Mouse (Mus musculus) liver, embryonic 14.5 days (tissue): ENCODE data around the gene Evl. TPM values are rescaled to one million over a fixed set of nuclear protein-coding genes. Genes with fewer than 3 reads are reported as not detected.
A peak's percentile ranks its signal among the peaks of the same experiment; 100 is the strongest.

Experiments used
- ATAC-seq: fragments of 200-750 bp; cut with Nextera tagmentation; 2 replicates; pipeline ENCODE4 v1.8.0; 2017; ENCODE audit warnings: moderate number of reproducible peaks, mild to moderate bottlenecking, moderate library complexity; ENCODE audit not compliant: insufficient read depth
- DNase-seq, 3 experiments: peaks; one replicate each; pipeline ENCODE4 v3.0.0-alpha.2; 2012 to 2013; ENCODE audit warnings: low read depth in 3 of 3, low spot score in 3 of 3
- H3K27ac ChIP-seq: fragments of 300-500 bp; sonication (generic); 2 replicates; pipeline ENCODE4 v1.5.1; 2014; ENCODE audit warnings: moderate library complexity, mild to moderate bottlenecking, control low read depth, inconsistent platforms
- H3K27me3 ChIP-seq: fragments of 300-500 bp; sonication (generic); 2 replicates; pipeline ENCODE4 v1.6.1; 2014; ENCODE audit warnings: mild to moderate bottlenecking, low read length, moderate library complexity; ENCODE audit not compliant: control insufficient read depth, insufficient read depth
- H3K36me3 ChIP-seq: fragments of 300-500 bp; sonication (generic); replicated peaks from 2 replicates; pipeline ENCODE4 v1.6.1; 2014; ENCODE audit warnings: low read depth; ENCODE audit not compliant: control insufficient read depth, insufficient read depth
- H3K4me1 ChIP-seq, 2 experiments: fragments of 200-500 bp in 1 of 2; fragments of 300-500 bp in 1 of 2; sonication (generic) in 1 of 2; replicated peaks; 2 replicates each; pipeline ENCODE4 v1.6.1; 2012 to 2014; ENCODE audit warnings: antibody characterized with exemption in 1 of 2, inconsistent platforms in 1 of 2, low read length in 1 of 2; ENCODE audit not compliant: control insufficient read depth in 2 of 2, insufficient read depth in 2 of 2
- H3K4me2 ChIP-seq: fragments of 300-500 bp; sonication (generic); 2 replicates; pipeline ENCODE4 v1.6.1; 2014; ENCODE audit warnings: low read depth, mild to moderate bottlenecking, control low read depth, moderate library complexity
- H3K4me3 ChIP-seq, 2 experiments: fragments of 200-500 bp in 1 of 2; fragments of 300-500 bp in 1 of 2; sonication (generic) in 1 of 2; 2 replicates each; pipeline ENCODE4 v1.5.1; 2012 to 2014; ENCODE audit warnings: low read depth in 2 of 2, low read length in 2 of 2, mild to moderate bottlenecking in 2 of 2, control low read depth in 1 of 2, inconsistent platforms in 1 of 2, moderate library complexity in 1 of 2; ENCODE audit not compliant: insufficient read depth in 1 of 2
- H3K9ac ChIP-seq: fragments of 300-500 bp; sonication (generic); replicated peaks from 2 replicates; pipeline ENCODE4 v1.6.1; 2014; ENCODE audit warnings: mild to moderate bottlenecking, control low read depth, moderate library complexity
- H3K9me3 ChIP-seq: fragments of 300-500 bp; sonication (generic); 2 replicates; pipeline ENCODE4 v1.6.1; 2016; ENCODE audit warnings: low read length, mixed read lengths; ENCODE audit not compliant: control insufficient read depth
- CTCF ChIP-seq: IDR thresholded peaks from 2 replicates; pipeline ENCODE4 v1.5.1; 2016; ENCODE audit warnings: antibody characterized with exemption, low read depth, control low read depth
- EP300 ChIP-seq: IDR thresholded peaks from 2 replicates; pipeline ENCODE4 v1.6.1; 2016; ENCODE audit warnings: antibody characterized with exemption, low read depth
- WGBS: fragments of 180-500 bp; shearing (Covaris S2); extraction: QIAGEN DNeasy Blood & Tissue Kit; methylation state at CpG from one replicate; pipeline ENCODE4 v1.1.7; 2014; ENCODE audit not compliant: insufficient replicate concordance; 5-methylcytosine and 5-hydroxymethylcytosine counted together
- polyA plus RNA-seq, 2 experiments: library from polyadenylated mRNA; depleted of rRNA in 1 of 2; stranded (reverse) in 1 of 2; unstranded in 1 of 2; fragments of >200 nt; fragmentation: Nextera tagmentation in 1 of 2; extraction: Ambion mirVana in 1 of 2; gene quantifications; 2 replicates each; pipeline versions ENCODE4 v1.2.1 to v1.2.3; 2012 to 2014

The Evl gene
- polyA plus RNA-seq, 2 experiments: 7.0 to 15.9 TPM

- peaks cover 11 to 35% of the 10 kb centered on the region in 2 experiments for H3K4me1 ChIP-seq
- no peaks in the 10 kb centered on the region for H3K9me3 ChIP-seq
- ATAC-seq (peak; percentile 57), DNase-seq (no peak)
- no peak overlapping the region for H3K4me2 ChIP-seq
- H3K27me3 ChIP-seq: no peaks in the 10 kb centered on the region
- H3K4me3 ChIP-seq: no peak overlapping the region
- no peak overlapping the region for H3K9ac ChIP-seq
- TF ChIP-seq EP300: peak; percentile 24; the same call in 1 of the 2 replicates
- TF ChIP-seq CTCF: no peak
- no peak overlapping the region for H3K27ac ChIP-seq
- H3K36me3 ChIP-seq: no peaks in the 10 kb centered on the region
Measured at GRCm38 (mm10) chr12:108632501-108632900, 78.0 kb downstream of the Evl start.

- TF ChIP-seq CTCF: no peak
- no peak for TF ChIP-seq EP300
- 64% methylated on average over 1 of the region's 1 CpGs for WGBS
- Histone ChIP-seq H3K9ac (no peak overlapping the region), H3K4me1 (peaks cover 11 to 37% of the 10 kb centered on the region in 2 experiments), H3K4me2 (no peak overlapping the region), H3K27ac (no peak overlapping the region), H3K36me3 (no peaks in the 10 kb centered on the region), H3K9me3 (no peaks in the 10 kb centered on the region), H3K4me3 (no peak overlapping the region), H3K27me3 (no peaks in the 10 kb centered on the region)
- DNase-seq: no peak
- ATAC-seq: no peak
Measured at GRCm38 (mm10) chr12:108634031-108634430, 79.5 kb downstream of the Evl start.

GRCm38 (mm10) chr12:108635501-108635900 is 81.0 kb downstream of the Evl start:
- no peaks in the 10 kb centered on the region for H3K9me3 ChIP-seq
- peak overlapping the region; percentile 4 to 44; a peak in 2 of 4 replicates for H3K4me3 ChIP-seq
- H3K4me2 ChIP-seq: no peak overlapping the region
- TF ChIP-seq CTCF (no peak), EP300 (no peak)
- no peak for DNase-seq
- 23% methylated on average over 4 of the region's 4 CpGs for WGBS
- H3K27me3 ChIP-seq: no peaks in the 10 kb centered on the region
- peaks cover 11 to 35% of the 10 kb centered on the region in 2 experiments for H3K4me1 ChIP-seq
- no peak overlapping the region for H3K9ac ChIP-seq
- no peak for ATAC-seq
- H3K36me3 ChIP-seq: no peaks in the 10 kb centered on the region
- H3K27ac ChIP-seq: no peak overlapping the region

- WGBS: 51% methylated on average over 5 of the region's 5 CpGs
- no peak overlapping the region for H3K4me2 ChIP-seq
- H3K27me3 ChIP-seq: no peaks in the 10 kb centered on the region
- ATAC-seq (no peak), DNase-seq (no peak)
- H3K4me1 ChIP-seq: peaks cover 0 to 16% of the 10 kb centered on the region in 2 experiments; a peak in 3 of 4 replicates
- no peaks in the 10 kb centered on the region for H3K36me3 ChIP-seq
- H3K27ac ChIP-seq: no peak overlapping the region
- no peak overlapping the region for H3K4me3 ChIP-seq
- no peaks in the 10 kb centered on the region for H3K9me3 ChIP-seq
- H3K9ac ChIP-seq: no peak overlapping the region
- TF ChIP-seq EP300 (no peak), CTCF (no peak)
Measured at GRCm38 (mm10) chr12:108637440-108637839, 82.9 kb downstream of the Evl start.

- no peak for ATAC-seq
- TF ChIP-seq CTCF (no peak), EP300 (no peak)
- no peak overlapping the region for H3K27ac ChIP-seq
Measured at GRCm38 (mm10) chr12:108639126-108639525, 84.6 kb downstream of the Evl start.

More at GRCm38 (mm10) chr12:108639126-108639525, 84.6 kb downstream of the Evl start:
- DNase-seq: peak in 1 of 3 experiments; percentile 26
- Histone ChIP-seq H3K36me3 (no peaks in the 10 kb centered on the region), H3K9me3 (no peaks in the 10 kb centered on the region), H3K4me2 (no peak overlapping the region), H3K4me3 (no peak overlapping the region), H3K4me1 (peaks cover 0 to 9% of the 10 kb centered on the region in 2 experiments; a peak in 2 of 4 replicates), H3K9ac (no peak overlapping the region), H3K27me3 (no peaks in the 10 kb centered on the region)
- 58% methylated on average over 3 of the region's 3 CpGs for WGBS
